Mouse (Mus musculus): ENCODE measurements at regions not wholly inside any gene's neighbourhood (a gene's known extent, or its start where the extent isn't known, plus 50 kb on each side); places are given as distances from the start of the nearest gene placed in this dataset.

GRCm38 (mm10) chr1:101113266-101113849 lies 1340.8 kb downstream of the Cntnap5b start:
- TF ChIP-seq CTCF (IDR thresholded peaks at IDR 0.05; ENCODE audit: borderline replicate concordance, extremely low read depth, insufficient read depth, insufficient read length), result no peak

GRCm38 (mm10) chr1:101122091-101122825 lies 1349.7 kb downstream of the Cntnap5b start:
- TF ChIP-seq CTCF (IDR thresholded peaks at IDR 0.05; ENCODE audit: borderline replicate concordance, extremely low read depth, insufficient read depth, insufficient read length) (no peak), POLR2A (IDR thresholded peaks at IDR 0.05; ENCODE audit: borderline replicate concordance, extremely low read depth, insufficient read depth, insufficient read length, poor library complexity, severe bottlenecking) (no peak)
- peak; percentile 74 for DNase-seq (ENCODE audit: low read depth)

More at GRCm38 (mm10) chr1:101113266-101113849, 1340.8 kb downstream of the Cntnap5b start:
- no peak for DNase-seq (ENCODE audit: low read depth)

GRCm38 (mm10) chr1:101127242-101127641 lies 1354.7 kb downstream of the Cntnap5b start:
- no peak for DNase-seq (ENCODE audit: low read depth)
- TF ChIP-seq POLR2A (IDR thresholded peaks at IDR 0.05; ENCODE audit: borderline replicate concordance, extremely low read depth, insufficient read depth, insufficient read length, poor library complexity, severe bottlenecking) (no peak), CTCF (IDR thresholded peaks at IDR 0.05; ENCODE audit: borderline replicate concordance, extremely low read depth, insufficient read depth, insufficient read length) (no peak)

- TF ChIP-seq CTCF (IDR thresholded peaks at IDR 0.05; ENCODE audit: borderline replicate concordance, extremely low read depth, insufficient read depth, insufficient read length) (no peak), POLR2A (IDR thresholded peaks at IDR 0.05; ENCODE audit: borderline replicate concordance, extremely low read depth, insufficient read depth, insufficient read length, poor library complexity, severe bottlenecking) (no peak)
- DNase-seq (ENCODE audit: low read depth), result no peak
These were observed 1394.1 kb downstream of the Cntnap5b start for GRCm38 (mm10) chr1:101166666-101167065.

Measured in brain, embryonic 14.5 days (tissue).